Mouse (Mus musculus) E14TG2a.4 (cell line): ENCODE measurements at regions not wholly inside any gene's neighbourhood (a gene's known extent, or its start where the extent isn't known, plus 50 kb on each side); places are given as distances from the start of the nearest gene placed in this dataset.

Source experiments
- CTCF ChIP-seq: conservative IDR thresholded peaks from 2 replicates; pipeline ENCODE4 v1.5.1; 2014; ENCODE audit warnings: low read length
- POU5F1 ChIP-seq: IDR thresholded peaks from 2 replicates; pipeline ENCODE4 v1.6.1; 2014; ENCODE audit warnings: low read length, borderline replicate concordance

DNA sequence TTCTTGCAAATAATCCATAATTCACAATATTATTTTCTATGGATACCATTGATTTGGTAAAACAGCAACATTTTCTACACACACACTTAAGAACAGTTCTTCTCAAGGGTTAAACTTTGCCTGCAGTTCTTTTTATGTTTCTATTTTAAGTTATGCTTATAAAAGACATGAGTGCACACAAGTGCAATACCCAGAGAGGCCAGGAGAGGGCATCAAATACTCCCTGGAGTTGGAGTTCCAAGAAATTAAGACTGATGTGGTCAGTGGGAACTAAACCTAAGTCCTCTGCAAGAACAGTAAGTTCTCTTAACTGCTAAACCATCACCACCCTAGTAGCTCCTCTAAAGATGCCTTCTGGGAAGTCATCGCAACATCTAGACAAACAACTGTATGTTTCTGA is 570.5 kb upstream of the Tmem132c start:
- peak; percentile 89 for TF ChIP-seq CTCF
- TF ChIP-seq POU5F1, result no peak
